Mouse (Mus musculus): ENCODE measurements at regions not wholly inside any gene's neighbourhood (a gene's known extent, or its start where the extent isn't known, plus 50 kb on each side); places are given as distances from the start of the nearest gene placed in this dataset.

DNA sequence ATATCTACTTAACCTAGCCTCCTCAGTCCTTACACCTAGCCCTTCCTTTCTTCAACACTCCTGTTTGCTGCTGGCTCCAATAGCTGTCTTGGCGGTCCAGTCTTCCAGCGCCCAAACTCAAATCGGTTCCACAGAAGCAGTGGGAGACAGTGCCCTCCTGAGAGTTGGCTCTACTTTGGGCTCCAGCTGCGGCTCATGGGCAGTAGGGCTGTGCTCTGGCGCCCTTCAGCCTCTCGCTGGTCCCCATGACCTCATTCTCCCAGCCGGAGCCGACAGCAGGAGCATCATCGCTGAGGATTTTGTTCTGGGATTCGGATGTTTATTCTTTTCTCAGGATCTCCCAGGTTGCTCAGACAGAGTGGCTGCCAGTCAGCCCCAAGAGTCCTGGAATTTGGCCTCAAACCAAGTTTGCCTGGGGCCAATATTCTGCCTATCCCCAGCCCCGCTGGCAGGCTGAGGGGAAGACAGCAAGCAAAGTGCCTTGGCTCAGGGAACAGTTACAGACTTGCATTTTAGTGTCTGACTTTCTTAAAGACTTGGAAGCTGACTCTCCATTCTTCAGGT is 64.1 kb upstream of the Pax6 start:
- DNase-seq (no peak), ATAC-seq (peak; percentile 34; the same call in 1 of the 2 replicates)
- H3K4me3 ChIP-seq (ENCODE audit: low read depth, low read length): no peak overlapping the region
- H3K9me3 ChIP-seq (ENCODE audit: low read length): no peaks in the 10 kb centered on the region
- H3K27ac ChIP-seq (ENCODE audit: low read depth, low read length): no peak overlapping the region
- peaks cover 4% of the 10 kb centered on the region; the same call in 1 of the 2 replicates for H3K27me3 ChIP-seq (ENCODE audit: insufficient read depth, low read length)
- H3K36me3 ChIP-seq (ENCODE audit: insufficient read depth): no peaks in the 10 kb centered on the region
- no peak for TF ChIP-seq CTCF (IDR thresholded peaks at IDR 0.05; ENCODE audit: low read depth)
- no peak overlapping the region for H3K9ac ChIP-seq
- H3K4me1 ChIP-seq (ENCODE audit: insufficient read depth): no peaks in the 10 kb centered on the region
- no peak overlapping the region for H3K4me2 ChIP-seq (ENCODE audit: low read depth)
- WGBS: 33% methylated on average over 11 of the region's 11 CpGs

DNA sequence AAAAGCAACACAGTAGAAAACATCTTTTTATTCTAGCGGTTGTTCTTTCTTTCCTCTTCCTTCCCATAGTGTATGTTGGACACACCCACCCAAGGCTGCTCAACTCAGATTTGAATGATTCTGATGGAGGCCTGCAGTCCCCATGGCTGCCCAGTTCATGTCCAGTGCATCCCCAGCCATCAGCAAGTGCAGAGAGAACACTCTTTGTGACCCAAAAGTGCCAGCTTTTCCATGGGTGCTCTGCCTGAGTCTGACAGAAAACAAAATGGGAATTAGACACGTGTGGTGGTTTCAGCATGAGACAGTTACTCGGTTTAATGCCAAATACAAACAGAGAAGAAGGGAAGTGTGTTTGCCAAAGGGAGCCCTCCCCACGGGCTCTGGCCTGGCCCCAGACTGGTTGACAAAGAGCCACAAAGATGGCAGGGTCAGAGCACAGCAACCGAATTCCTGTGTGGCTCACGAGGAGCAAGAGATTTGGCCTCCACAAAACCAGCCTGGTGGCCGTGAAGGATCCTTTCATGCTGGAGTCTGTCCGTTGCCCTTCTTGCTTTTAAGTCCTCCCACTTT is 60.6 kb upstream of the Pax6 start:
- H3K4me3 ChIP-seq (ENCODE audit: low read depth, low read length): no peak overlapping the region
- no peak overlapping the region for H3K4me2 ChIP-seq (ENCODE audit: low read depth)
- DNase-seq (peak; percentile 38), ATAC-seq (peak; percentile 55)
- H3K9me3 ChIP-seq (ENCODE audit: low read length): no peaks in the 10 kb centered on the region
- H3K36me3 ChIP-seq (ENCODE audit: insufficient read depth): no peaks in the 10 kb centered on the region
- WGBS: 41% methylated on average over 8 of the region's 8 CpGs
- H3K27me3 ChIP-seq (ENCODE audit: insufficient read depth, low read length): peaks cover 11% of the 10 kb centered on the region; the same call in 1 of the 2 replicates
- no peak overlapping the region for H3K9ac ChIP-seq
- no peaks in the 10 kb centered on the region for H3K4me1 ChIP-seq (ENCODE audit: insufficient read depth)
- H3K27ac ChIP-seq (ENCODE audit: low read depth, low read length): no peak overlapping the region
- no peak for TF ChIP-seq CTCF (IDR thresholded peaks at IDR 0.05; ENCODE audit: low read depth)

DNA sequence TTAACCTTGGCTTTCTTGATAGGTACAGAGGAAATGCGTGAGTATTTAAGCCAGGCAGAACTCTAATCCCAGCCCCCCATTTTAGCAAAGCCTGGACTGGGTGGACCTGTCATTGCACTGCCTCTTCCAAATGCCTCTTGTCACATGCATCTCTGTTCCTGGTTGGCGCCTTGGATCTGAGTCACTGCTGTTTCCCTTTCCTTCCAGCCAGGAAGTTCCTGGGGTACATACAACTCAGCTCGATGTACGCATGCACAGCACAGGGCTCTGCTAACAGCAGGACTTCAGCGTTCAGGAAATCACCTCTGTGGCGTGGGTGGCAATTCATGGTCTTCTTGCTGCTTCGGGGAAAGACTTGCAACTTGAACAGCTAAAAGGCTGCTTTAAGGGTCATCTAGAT is 59.9 kb upstream of the Pax6 start:
- Histone ChIP-seq H3K27me3 (ENCODE audit: insufficient read depth, low read length) (peaks cover 11% of the 10 kb centered on the region; the same call in 1 of the 2 replicates), H3K4me3 (ENCODE audit: low read depth, low read length) (no peak overlapping the region), H3K9ac (no peak overlapping the region), H3K4me1 (ENCODE audit: insufficient read depth) (no peaks in the 10 kb centered on the region), H3K4me2 (ENCODE audit: low read depth) (no peak overlapping the region), H3K36me3 (ENCODE audit: insufficient read depth) (no peaks in the 10 kb centered on the region), H3K27ac (ENCODE audit: low read depth, low read length) (no peak overlapping the region), H3K9me3 (ENCODE audit: low read length) (no peaks in the 10 kb centered on the region)
- 81% methylated on average over 7 of the region's 7 CpGs for WGBS
- DNase-seq: no peak
- no peak for TF ChIP-seq CTCF (IDR thresholded peaks at IDR 0.05; ENCODE audit: low read depth)
- ATAC-seq: 0 out of 2 replicates have a peak, but pooled peaks have one; percentile 7

DNA sequence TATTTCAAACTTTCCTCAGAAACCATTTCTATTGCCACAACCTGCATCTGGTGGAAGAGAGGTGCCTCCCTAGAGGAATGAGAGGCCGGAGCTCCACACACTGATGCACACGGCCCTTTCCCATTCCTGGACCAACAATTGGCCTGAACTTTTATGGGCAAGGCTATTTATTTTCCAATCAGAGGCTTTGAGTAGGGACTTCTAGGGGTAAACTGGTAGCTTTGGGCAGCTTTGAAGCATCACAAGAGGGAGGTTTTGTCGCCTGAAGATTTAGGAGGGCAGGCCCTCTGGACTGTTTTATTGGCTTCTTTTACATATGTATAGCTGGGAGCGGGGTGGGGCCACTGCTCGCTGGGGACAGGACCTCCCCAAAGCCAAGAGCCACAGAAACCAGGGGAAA is 57.7 kb upstream of the Pax6 start:
- ATAC-seq (no peak), DNase-seq (no peak)
- H3K36me3 ChIP-seq (ENCODE audit: insufficient read depth): no peaks in the 10 kb centered on the region
- H3K27ac ChIP-seq (ENCODE audit: low read depth, low read length): no peak overlapping the region
- WGBS: 47% methylated on average over 5 of the region's 5 CpGs
- no peak for TF ChIP-seq CTCF (IDR thresholded peaks at IDR 0.05; ENCODE audit: low read depth)
- H3K4me2 ChIP-seq (ENCODE audit: low read depth): no peak overlapping the region
- no peak overlapping the region for H3K4me3 ChIP-seq (ENCODE audit: low read depth, low read length)
- H3K9ac ChIP-seq: no peak overlapping the region
- H3K9me3 ChIP-seq (ENCODE audit: low read length): no peaks in the 10 kb centered on the region
- H3K27me3 ChIP-seq (ENCODE audit: insufficient read depth, low read length): peaks cover 14% of the 10 kb centered on the region; the same call in 1 of the 2 replicates
- H3K4me1 ChIP-seq (ENCODE audit: insufficient read depth): no peaks in the 10 kb centered on the region

DNA sequence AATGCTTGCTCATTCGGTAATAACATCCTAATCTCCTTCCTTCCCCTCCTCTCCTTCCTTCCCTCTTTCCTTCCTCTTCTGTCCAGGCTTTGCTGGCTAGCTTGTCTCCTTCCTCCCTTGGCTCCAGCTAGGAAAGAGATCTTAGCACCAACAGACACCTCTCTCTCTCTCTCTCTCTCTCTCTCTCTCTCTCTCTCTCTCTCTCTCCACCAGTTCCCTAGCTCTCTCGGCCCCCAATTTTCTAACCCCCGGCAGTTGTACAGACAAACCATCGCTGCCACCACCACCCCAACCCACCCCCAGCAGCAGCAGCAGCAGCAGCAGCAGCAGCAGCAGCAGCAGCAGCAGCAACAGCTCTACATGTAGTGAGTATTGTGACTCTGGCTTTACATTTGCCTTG is 57.0 kb upstream of the Pax6 start:
- WGBS: 20% methylated on average over 4 of the region's 4 CpGs

GRCm38 (mm10) chr2:105612051-105612664 is 56.5 kb upstream of the Pax6 start:
- ATAC-seq (peak; percentile 33; the same call in 1 of the 2 replicates), DNase-seq (peak; percentile 18)
- Histone ChIP-seq H3K27me3 (ENCODE audit: insufficient read depth, low read length) (0 out of 2 replicates have a peak, but pooled peaks cover 10% of the 10 kb centered on the region), H3K4me3 (ENCODE audit: low read depth, low read length) (no peak overlapping the region), H3K27ac (ENCODE audit: low read depth, low read length) (no peak overlapping the region), H3K9me3 (ENCODE audit: low read length) (no peaks in the 10 kb centered on the region), H3K4me1 (ENCODE audit: insufficient read depth) (no peaks in the 10 kb centered on the region), H3K9ac (no peak overlapping the region), H3K36me3 (ENCODE audit: insufficient read depth) (no peaks in the 10 kb centered on the region), H3K4me2 (ENCODE audit: low read depth) (peak overlapping the region; percentile 17; the same call in 1 of the 2 replicates)
- WGBS: 6% methylated on average over 21 of the region's 21 CpGs
- 0 out of 2 replicates have a peak, but pooled peaks have one; percentile 5 for TF ChIP-seq CTCF (IDR thresholded peaks at IDR 0.05; ENCODE audit: low read depth)

More for the DNA sequence above, 57.0 kb upstream of the Pax6 start:
- TF ChIP-seq CTCF (IDR thresholded peaks at IDR 0.05; ENCODE audit: low read depth): no peak
- H3K4me1 ChIP-seq (ENCODE audit: insufficient read depth): no peaks in the 10 kb centered on the region
- H3K27ac ChIP-seq (ENCODE audit: low read depth, low read length): no peak overlapping the region
- no peak overlapping the region for H3K4me2 ChIP-seq (ENCODE audit: low read depth)
- no peak overlapping the region for H3K4me3 ChIP-seq (ENCODE audit: low read depth, low read length)
- H3K36me3 ChIP-seq (ENCODE audit: insufficient read depth): no peaks in the 10 kb centered on the region
- DNase-seq: no peak
- ATAC-seq: no peak
- 0 out of 2 replicates have a peak, but pooled peaks cover 10% of the 10 kb centered on the region for H3K27me3 ChIP-seq (ENCODE audit: insufficient read depth, low read length)
- H3K9ac ChIP-seq: no peak overlapping the region
- H3K9me3 ChIP-seq (ENCODE audit: low read length): no peaks in the 10 kb centered on the region

- 25% methylated on average over 7 of the region's 7 CpGs for WGBS
- ATAC-seq (no peak), DNase-seq (peak; percentile 23)
- H3K36me3 ChIP-seq (ENCODE audit: insufficient read depth): no peaks in the 10 kb centered on the region
- H3K9me3 ChIP-seq (ENCODE audit: low read length): no peaks in the 10 kb centered on the region
- H3K4me1 ChIP-seq (ENCODE audit: insufficient read depth): no peaks in the 10 kb centered on the region
- H3K4me3 ChIP-seq (ENCODE audit: low read depth, low read length): no peak overlapping the region
- no peak overlapping the region for H3K9ac ChIP-seq
- 0 out of 2 replicates have a peak, but pooled peaks cover 10% of the 10 kb centered on the region for H3K27me3 ChIP-seq (ENCODE audit: insufficient read depth, low read length)
- H3K4me2 ChIP-seq (ENCODE audit: low read depth): 0 out of 2 replicates have a peak overlapping the region, but pooled peaks have one; percentile 17
- H3K27ac ChIP-seq (ENCODE audit: low read depth, low read length): no peak overlapping the region
- TF ChIP-seq CTCF (IDR thresholded peaks at IDR 0.05; ENCODE audit: low read depth): no peak
Measured at GRCm38 (mm10) chr2:105612706-105613105, 56.0 kb upstream of the Pax6 start.
